Comparison of ENCODE assay signal across 9 mouse cellular contexts in genomic region chr1:121053692-121054091, GRCm38 (mm10).
DNase-seq lines count a peak whose midpoint lies in the region; ATAC-seq and TF ChIP-seq lines count a peak whose summit lies in the region.
"Had no signal": no experiment of that assay in that cellular context is flagged by ENCODE, and none has a peak within 500 bp of the region (broad histone marks: within the 10 kb centered on the region; RNA-seq: fewer than 3 reads in every experiment).

No protein-coding gene starts in this region.

- H3K27ac ChIP-seq in liver, embryonic 12.5 days: no peak overlapping the region

- no peaks in the 10 kb centered on the region for H3K36me3 ChIP-seq in liver, embryonic 12.5 days

- no peak for TF ChIP-seq POLR2A in lung, adult 2 months (IDR thresholded peaks at IDR 0.05; ENCODE audit: borderline replicate concordance, extremely low read depth, low read depth, low read length)

- no peaks in the 10 kb centered on the region for H3K27me3 ChIP-seq in liver, embryonic 12.5 days (replicated peaks)

- WGBS in lung, adult 2 months: 31% methylated on average over 11 of the region's 11 CpGs
- 41% methylated on average over 11 of the region's 11 CpGs for WGBS in liver, embryonic 12.5 days (ENCODE audit: insufficient replicate concordance)

- H3K9ac ChIP-seq in liver, embryonic 12.5 days: no peak overlapping the region

- no peak for ATAC-seq in liver, embryonic 12.5 days

- DNase-seq in adrenal gland, adult (ENCODE audit: inconsistent age in 2 of 2, low spot score in 1 of 2): peak; percentile 15 to 50
- DNase-seq in adrenal gland, adult 8-10 months: no peak
- DNase-seq in lung, adult 2 months: no peak
- DNase-seq in lung, postnatal 25 days (ENCODE audit: low spot score): no peak
- peak; percentile 66 for DNase-seq in forelimb bud, embryonic 11.5 days (ENCODE audit: low read depth, low spot score)
- peak; percentile 63 for DNase-seq in mesoderm, embryonic 11.5 days (ENCODE audit: low read depth, low spot score)
- DNase-seq in thymus, postnatal 14 days: no peak

- no peak overlapping the region for H3K4me2 ChIP-seq in liver, embryonic 12.5 days

- H3K9me3 ChIP-seq in liver, embryonic 12.5 days (replicated peaks): no peaks in the 10 kb centered on the region

- peak; percentile 30; the same call in 1 of the 2 replicates for TF ChIP-seq CTCF in lung, adult 2 months (IDR thresholded peaks at IDR 0.05; ENCODE audit: insufficient read depth, low read length)

- no peak overlapping the region for H3K4me3 ChIP-seq in lung, adult 2 months (replicated peaks; ENCODE audit: extremely low read depth, low read depth, low read length)
- no peak overlapping the region for H3K4me3 ChIP-seq in liver, embryonic 12.5 days
- H3K4me3 ChIP-seq: myocyte had no signal

- no peaks in the 10 kb centered on the region for H3K4me1 ChIP-seq in lung, adult 2 months (ENCODE audit: control insufficient read depth, insufficient read depth, low read length)
- H3K4me1 ChIP-seq in liver, embryonic 12.5 days: no peaks in the 10 kb centered on the region

Comparison
In these comparisons a context has a peak if more than half of its experiments do, and no peak if none do; other contexts are left out.
1. DNase-seq: peak in adrenal gland, adult (2 of 2), forelimb bud, embryonic 11.5 days (single experiment) and mesoderm, embryonic 11.5 days (single experiment); none in adrenal gland, adult 8-10 months (single experiment), lung, adult 2 months (single experiment), lung, postnatal 25 days (single experiment) and thymus, postnatal 14 days (single experiment).